Mouse (Mus musculus) stomach, postnatal 0 days (tissue): Measurements from ENCODE around the gene Pkp4.
"Not testable (repeated sequence)": the region's sequence is repeated elsewhere in the genome, so short reads cannot be mapped to it uniquely, and the experiment has no call there.

ENCODE experiments used
- CTCF ChIP-seq: IDR thresholded peaks from 2 replicates; pipeline ENCODE4 v1.5.1; 2016; ENCODE audit warnings: antibody characterized with exemption, low read depth, mild to moderate bottlenecking, moderate library complexity
- EP300 ChIP-seq: optimal IDR thresholded peaks from 2 replicates; pipeline ENCODE3; 2016; ENCODE audit warnings: antibody characterized with exemption

GRCm38 (mm10) chr2:59395160-59395650, 234.6 kb downstream of the Pkp4 start:
- not testable (repeated sequence) for TF ChIP-seq CTCF, EP300
